Mouse (Mus musculus) erythroblast, embryonic 14.5 days (primary cell): ENCODE measurements around the gene Nfu1. TPM values are rescaled to one million over a fixed set of nuclear protein-coding genes. Genes with fewer than 3 reads are reported as not detected.

Source experiments
- H3K27me3 ChIP-seq: 2 replicates; pipeline ENCODE4 v1.6.1; 2012; ENCODE audit warnings: inconsistent platforms; ENCODE audit not compliant: control insufficient read depth
- H3K36me3 ChIP-seq: 2 replicates; pipeline ENCODE4 v1.6.1; 2012; ENCODE audit warnings: mild to moderate bottlenecking, inconsistent platforms; ENCODE audit not compliant: control insufficient read depth
- H3K4me1 ChIP-seq: 2 replicates; pipeline ENCODE4 v1.6.1; 2012; ENCODE audit warnings: inconsistent platforms; ENCODE audit not compliant: control insufficient read depth
- H3K4me3 ChIP-seq: replicated peaks from 2 replicates; pipeline ENCODE3; 2012; ENCODE audit warnings: moderate library complexity, mild to moderate bottlenecking, inconsistent platforms
- H3K9me3 ChIP-seq: 2 replicates; pipeline ENCODE4 v1.6.1; 2012; ENCODE audit warnings: low read length, inconsistent platforms, mixed read lengths; ENCODE audit not compliant: control insufficient read depth
- GATA1 ChIP-seq: IDR thresholded peaks from 2 replicates; pipeline ENCODE4 v1.6.1; 2012; ENCODE audit warnings: low read length, inconsistent platforms, mixed read lengths
- TAL1 ChIP-seq: IDR thresholded peaks from 3 replicates; pipeline ENCODE4 v1.6.1; 2012; ENCODE audit warnings: low read length, inconsistent platforms, mixed read lengths
- polyA plus RNA-seq: library from polyadenylated mRNA; stranded (reverse); fragments of >175 nt; gene quantifications from 2 replicates; pipeline ENCODE4 v1.2.3, GENCODE M21; 2012

The Nfu1 gene
- polyA plus RNA-seq, 1 experiment: 3.6 TPM

DNA sequence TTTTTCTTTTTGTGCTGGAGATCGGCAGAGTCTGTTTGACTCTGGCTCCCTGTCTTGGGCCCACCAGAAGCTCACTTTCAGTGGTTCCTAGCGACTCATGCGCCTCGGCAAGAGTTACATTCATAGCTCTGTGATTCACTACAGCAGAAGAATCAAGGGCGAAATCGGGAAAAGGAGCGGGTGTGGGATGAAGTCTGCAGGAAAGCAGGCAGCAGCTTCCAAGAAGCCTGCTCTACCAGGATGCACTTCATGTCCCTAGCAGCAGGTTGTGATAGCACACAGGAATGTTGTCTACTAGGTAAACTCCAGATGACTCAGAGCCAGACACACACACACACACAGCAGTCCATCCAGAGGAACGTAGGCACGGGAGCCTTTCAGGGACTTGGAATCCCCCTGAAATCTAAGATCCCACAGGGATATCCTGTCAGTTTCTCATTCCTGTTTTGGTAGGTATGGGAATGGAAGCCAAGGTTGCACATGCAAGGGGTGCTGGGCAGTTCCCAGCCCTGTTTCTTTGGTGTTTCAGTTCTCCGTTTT lies 42.9 kb downstream of the Nfu1 start:
- H3K9me3 ChIP-seq: no peaks in the 10 kb centered on the region
- TF ChIP-seq GATA1: no peak
- TF ChIP-seq TAL1: no peak
- H3K4me3 ChIP-seq: no peak overlapping the region
- H3K4me1 ChIP-seq: no peaks in the 10 kb centered on the region
- H3K36me3 ChIP-seq: peaks cover 47% of the 10 kb centered on the region
- H3K27me3 ChIP-seq: no peaks in the 10 kb centered on the region

DNA sequence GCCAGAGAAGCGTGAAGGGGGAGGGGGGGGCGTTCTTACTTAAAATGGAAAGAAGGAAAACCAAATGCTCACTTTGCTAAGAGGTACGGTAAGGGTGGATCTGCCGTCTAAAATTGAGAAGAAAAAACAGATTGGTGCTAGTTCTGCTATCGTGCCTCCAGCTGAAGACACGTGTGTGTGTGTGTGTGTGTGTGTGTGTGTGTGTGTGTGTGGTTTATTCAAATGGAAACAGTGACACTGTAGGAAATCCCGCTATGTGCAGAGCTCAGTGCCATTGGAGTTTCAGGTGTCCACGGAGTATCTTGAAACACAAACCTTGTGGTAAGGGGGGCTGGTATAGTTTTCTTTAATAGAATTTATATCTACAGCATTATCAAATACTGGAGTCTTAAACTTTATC lies 45.2 kb downstream of the Nfu1 start:
- no peak for TF ChIP-seq TAL1
- TF ChIP-seq GATA1: no peak
- H3K36me3 ChIP-seq: peaks cover 61% of the 10 kb centered on the region
- no peaks in the 10 kb centered on the region for H3K27me3 ChIP-seq
- H3K4me3 ChIP-seq: no peak overlapping the region
- H3K4me1 ChIP-seq: no peaks in the 10 kb centered on the region
- H3K9me3 ChIP-seq: no peaks in the 10 kb centered on the region

DNA sequence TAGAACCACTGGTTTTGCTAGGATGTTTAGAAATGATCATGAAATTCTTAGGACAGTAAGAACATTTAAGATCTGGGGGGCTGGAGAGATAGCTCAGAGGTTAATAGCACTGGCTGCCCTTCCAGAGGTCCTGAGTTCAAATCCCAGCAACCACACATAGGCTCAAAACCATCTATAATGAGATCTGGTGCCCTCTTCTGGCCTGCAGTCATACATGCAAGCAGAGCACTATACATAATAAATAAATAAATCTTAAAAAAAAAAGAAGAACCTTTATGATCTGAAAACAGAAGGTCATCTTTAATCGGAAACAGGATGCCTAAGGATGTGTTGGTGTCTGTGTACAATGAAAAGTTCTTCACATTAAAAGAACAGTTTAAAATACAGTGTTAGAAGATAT lies 50.7 kb downstream of the Nfu1 start:
- TF ChIP-seq GATA1: no peak
- TF ChIP-seq TAL1: no peak
- H3K4me3 ChIP-seq: no peak overlapping the region
- no peaks in the 10 kb centered on the region for H3K27me3 ChIP-seq
- no peaks in the 10 kb centered on the region for H3K9me3 ChIP-seq
- H3K36me3 ChIP-seq: peaks cover 55% of the 10 kb centered on the region
- no peaks in the 10 kb centered on the region for H3K4me1 ChIP-seq

- Histone ChIP-seq H3K4me3 (no peak overlapping the region), H3K9me3 (no peaks in the 10 kb centered on the region), H3K36me3 (peaks cover 52% of the 10 kb centered on the region), H3K4me1 (no peaks in the 10 kb centered on the region), H3K27me3 (no peaks in the 10 kb centered on the region)
- TF ChIP-seq GATA1 (no peak), TAL1 (no peak)
Observed at GRCm38 (mm10) chr6:87063586-87063985, 54.5 kb downstream of the Nfu1 start.

DNA sequence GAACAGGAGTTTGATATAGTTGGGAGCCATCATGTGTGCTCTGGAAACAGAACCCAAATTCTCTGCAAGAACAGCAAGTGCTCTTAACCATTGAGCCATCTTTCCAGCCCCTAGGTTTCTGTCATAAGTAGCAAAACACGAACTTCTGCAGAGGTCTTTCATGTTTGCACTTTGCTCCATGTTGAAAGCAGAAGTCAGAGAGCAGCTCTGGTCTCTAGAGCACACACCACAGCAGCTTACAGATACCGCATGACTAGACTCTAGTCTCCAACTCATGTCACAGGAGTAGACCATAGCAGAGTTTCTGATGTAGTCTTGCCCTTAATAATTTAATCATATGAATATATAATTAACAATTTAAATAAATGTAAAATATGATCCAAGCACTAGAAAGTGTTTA lies 59.2 kb downstream of the Nfu1 start:
- Histone ChIP-seq H3K4me3 (no peak overlapping the region), H3K36me3 (peaks cover 64% of the 10 kb centered on the region), H3K27me3 (no peaks in the 10 kb centered on the region), H3K9me3 (no peaks in the 10 kb centered on the region), H3K4me1 (peaks cover 10% of the 10 kb centered on the region)
- no peak for TF ChIP-seq GATA1
- TF ChIP-seq TAL1: no peak

GRCm38 (mm10) chr6:87069195-87069900 lies 60.3 kb downstream of the Nfu1 start:
- TF ChIP-seq TAL1 (no peak), GATA1 (no peak)
- Histone ChIP-seq H3K27me3 (no peaks in the 10 kb centered on the region), H3K4me1 (peaks cover 12% of the 10 kb centered on the region), H3K9me3 (no peaks in the 10 kb centered on the region), H3K4me3 (no peak overlapping the region), H3K36me3 (peaks cover 59% of the 10 kb centered on the region)

DNA sequence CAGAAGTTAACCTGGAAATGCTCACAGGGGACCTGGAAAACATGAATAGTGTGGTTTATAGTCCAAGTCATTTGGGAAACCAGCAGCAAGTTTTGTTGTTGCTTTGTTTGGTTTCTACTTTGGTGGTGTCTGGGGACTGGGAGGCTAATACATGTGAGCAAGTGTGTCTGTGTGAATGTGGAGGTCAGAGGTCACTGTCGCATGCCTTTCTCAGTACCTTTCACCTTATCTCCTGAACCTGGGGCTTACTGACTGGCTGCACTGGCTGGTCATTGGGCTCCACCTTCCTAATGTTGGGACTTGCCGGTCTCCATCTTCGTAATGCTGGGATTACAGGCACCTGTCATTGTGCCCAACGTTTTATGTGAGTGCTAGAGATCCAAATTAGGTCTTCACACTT lies 61.6 kb downstream of the Nfu1 start:
- TF ChIP-seq GATA1 (no peak), TAL1 (no peak)
- H3K27me3 ChIP-seq: no peaks in the 10 kb centered on the region
- no peak overlapping the region for H3K4me3 ChIP-seq
- H3K4me1 ChIP-seq: peaks cover 16% of the 10 kb centered on the region
- H3K36me3 ChIP-seq: peaks cover 55% of the 10 kb centered on the region
- H3K9me3 ChIP-seq: no peaks in the 10 kb centered on the region

- no peak overlapping the region for H3K4me3 ChIP-seq
- no peaks in the 10 kb centered on the region for H3K9me3 ChIP-seq
- H3K27me3 ChIP-seq: no peaks in the 10 kb centered on the region
- H3K4me1 ChIP-seq: peaks cover 19% of the 10 kb centered on the region
- peaks cover 55% of the 10 kb centered on the region for H3K36me3 ChIP-seq
- TF ChIP-seq GATA1 (no peak), TAL1 (no peak)
Observed at GRCm38 (mm10) chr6:87072759-87073158, 63.7 kb downstream of the Nfu1 start.

DNA sequence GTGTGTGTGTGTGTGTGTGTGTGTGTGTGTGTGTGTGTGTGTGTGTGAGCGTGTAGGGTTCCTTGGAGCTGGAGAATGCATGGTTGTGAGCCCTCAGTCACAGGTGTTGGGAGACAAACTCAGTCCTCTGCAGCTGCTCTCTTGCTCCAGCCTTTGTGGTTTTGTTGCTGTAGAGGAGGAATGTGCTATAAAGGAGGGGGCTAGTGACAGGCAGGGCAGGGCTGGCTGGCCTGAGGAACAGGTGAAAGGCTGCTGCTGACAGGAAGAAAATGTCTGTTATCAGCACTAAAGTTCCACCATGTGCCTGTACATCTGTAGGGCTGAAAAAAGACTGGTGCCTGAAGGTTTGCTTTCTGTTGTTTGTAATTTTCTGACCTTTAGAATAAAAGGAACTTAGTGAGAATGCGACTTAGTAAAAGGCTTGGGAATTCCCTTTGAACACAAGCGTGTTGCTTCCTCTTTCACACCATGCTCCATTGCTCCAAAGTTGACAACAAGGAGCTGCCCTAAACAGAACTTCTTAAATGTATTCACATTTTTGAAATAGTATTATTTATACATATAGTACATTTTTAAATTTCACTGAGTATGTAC lies 66.2 kb downstream of the Nfu1 start:
- TF ChIP-seq GATA1: no peak
- no peak for TF ChIP-seq TAL1

More for the DNA sequence above, 66.2 kb downstream of the Nfu1 start:
- Histone ChIP-seq H3K4me3 (no peak overlapping the region), H3K4me1 (peaks cover 23% of the 10 kb centered on the region), H3K9me3 (no peaks in the 10 kb centered on the region), H3K36me3 (peaks cover 49% of the 10 kb centered on the region), H3K27me3 (no peaks in the 10 kb centered on the region)

Other genes starting within 250 kb of the Nfu1 start
- gene Anxa4, start 215.7 kb upstream of the Nfu1 start, polyA plus RNA-seq: not detected in 2 replicates
- 0.32 and 0.71 TPM in 2 replicates for gene Aak1, start 159.7 kb upstream of the Nfu1 start, polyA plus RNA-seq
- 0.03 and 0.05 TPM in 2 replicates for gene Gfpt1, start 33.6 kb downstream of the Nfu1 start, polyA plus RNA-seq
- not detected in 2 replicates for gene D6Ertd527e, start 95.5 kb downstream of the Nfu1 start, polyA plus RNA-seq